Mouse (Mus musculus) thymus, postnatal 25 days (tissue): Measurements from ENCODE around the gene Col5a1.

Source experiments
- DNase-seq: peaks from one replicate; pipeline ENCODE4 v3.0.0; 2022

Col5a1 gene

DNA sequence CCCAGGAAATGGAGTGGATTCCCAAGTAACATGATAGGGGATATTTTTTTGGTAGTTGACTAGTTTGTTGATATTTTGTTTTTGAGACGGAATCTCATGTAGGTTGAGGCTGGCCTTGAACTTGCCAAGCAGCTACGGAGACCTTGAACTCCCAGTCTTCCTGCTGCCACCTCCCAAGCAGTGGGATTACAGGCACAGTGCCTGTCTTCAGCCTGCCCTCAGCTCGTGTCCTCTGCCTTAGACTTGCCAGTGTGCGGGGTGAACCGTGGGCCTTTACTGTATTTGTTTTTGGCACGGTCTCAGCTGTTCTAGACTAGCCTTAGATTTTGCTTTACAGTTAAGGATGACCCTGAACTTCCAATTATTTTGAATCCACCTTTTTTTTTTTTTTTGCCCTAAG, 37.5 kb downstream of the Col5a1 start:
- DNase-seq: no peak

DNA sequence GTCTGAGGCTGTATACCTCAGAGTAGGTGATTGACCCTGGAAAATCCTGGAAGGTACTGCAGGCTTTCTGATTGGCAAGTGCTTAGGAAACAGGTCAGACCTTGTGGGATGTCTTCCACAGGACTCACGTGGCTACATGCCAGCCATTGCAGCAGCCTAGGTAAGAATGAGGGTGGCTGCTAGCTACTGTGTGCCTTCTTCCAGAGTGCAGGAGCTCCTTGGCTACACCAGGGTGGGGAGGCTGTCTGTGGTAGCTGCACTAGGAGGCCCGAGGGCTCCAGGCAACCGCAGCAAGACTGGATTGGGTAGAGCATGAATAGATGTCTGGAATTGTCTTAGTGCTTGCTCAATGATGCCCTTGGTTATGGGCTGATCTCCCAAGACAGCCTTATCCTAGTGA, 38.2 kb downstream of the Col5a1 start:
- DNase-seq: no peak

DNA sequence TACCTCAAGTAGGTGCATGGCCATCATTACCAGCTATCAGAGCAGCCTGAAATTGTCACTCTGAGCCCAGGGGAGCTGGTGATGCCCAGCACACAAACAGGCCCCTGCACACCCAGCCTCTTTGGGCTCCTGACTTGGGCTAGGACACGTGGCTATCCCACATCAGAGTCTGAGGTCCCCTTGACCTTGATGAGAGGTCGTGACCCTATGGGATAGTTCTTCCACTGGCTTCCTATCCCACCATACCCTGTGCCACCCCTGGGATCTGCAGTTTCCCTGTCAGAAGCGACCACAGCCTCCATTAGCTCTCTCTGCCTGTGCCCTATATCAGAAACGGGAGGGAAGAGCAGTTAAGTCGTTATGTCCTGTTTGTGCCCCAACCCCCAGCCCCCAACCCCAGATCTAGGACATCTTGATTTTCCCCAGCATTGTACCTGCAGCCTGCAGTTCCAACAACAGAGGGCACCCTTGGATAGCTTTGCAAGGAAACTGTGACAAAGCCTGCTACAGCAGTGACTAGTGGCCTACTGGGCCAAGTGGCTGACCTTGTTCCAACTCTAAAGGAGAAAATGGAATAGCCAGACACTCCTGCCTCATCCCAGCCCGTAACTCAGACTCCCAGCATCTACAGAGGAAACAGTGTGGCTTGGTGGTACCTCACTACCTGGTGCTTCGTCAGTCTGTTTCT, 40.4 kb downstream of the Col5a1 start:
- DNase-seq: peak; percentile 2

DNA sequence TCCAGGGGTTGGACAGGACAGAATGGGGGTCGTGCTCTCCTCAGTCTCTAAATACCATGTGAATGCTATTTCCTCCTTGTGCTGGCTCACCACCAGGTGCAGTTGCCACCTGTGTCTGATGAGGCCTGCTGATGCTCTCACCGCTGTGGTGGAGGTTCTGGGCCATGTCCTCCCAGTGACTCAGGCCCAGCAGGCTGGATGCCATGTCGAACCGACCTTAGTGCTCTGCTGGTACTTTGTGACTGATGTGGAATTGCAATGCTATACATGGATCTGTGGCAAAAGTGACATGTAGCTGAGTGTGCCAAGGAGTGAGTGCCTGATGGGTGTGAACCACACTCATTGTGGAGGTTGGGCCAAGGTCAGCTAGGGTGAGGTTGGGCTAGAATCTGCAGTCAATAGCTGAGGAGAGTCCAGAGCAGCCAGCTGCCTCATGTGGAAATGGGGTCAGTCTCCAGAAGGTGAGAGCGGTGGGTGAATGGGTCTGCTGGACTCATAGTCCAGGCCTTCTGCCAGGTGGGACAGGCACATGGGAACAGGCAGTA, 44.3 kb downstream of the Col5a1 start:
- no peak for DNase-seq

DNA sequence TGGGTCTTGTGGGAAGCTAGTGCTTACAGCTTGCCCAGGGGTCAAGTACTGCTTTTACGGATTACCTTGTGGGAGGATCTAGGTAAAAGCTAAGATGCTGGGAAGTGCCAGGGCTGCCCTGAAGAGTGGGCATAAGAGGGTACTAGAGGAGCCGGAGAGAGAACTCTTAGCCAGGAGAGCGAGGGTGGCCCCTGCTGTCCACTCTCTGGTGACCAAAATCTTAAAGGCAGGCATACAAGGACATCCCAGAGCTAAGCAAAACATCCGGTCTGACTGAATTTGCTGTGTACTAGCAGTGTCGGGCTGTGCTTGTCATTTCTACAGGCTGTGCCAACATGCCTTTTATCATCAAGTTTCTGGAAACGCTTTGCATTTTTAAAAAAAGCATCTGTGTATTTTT, 44.9 kb downstream of the Col5a1 start:
- no peak for DNase-seq

DNA sequence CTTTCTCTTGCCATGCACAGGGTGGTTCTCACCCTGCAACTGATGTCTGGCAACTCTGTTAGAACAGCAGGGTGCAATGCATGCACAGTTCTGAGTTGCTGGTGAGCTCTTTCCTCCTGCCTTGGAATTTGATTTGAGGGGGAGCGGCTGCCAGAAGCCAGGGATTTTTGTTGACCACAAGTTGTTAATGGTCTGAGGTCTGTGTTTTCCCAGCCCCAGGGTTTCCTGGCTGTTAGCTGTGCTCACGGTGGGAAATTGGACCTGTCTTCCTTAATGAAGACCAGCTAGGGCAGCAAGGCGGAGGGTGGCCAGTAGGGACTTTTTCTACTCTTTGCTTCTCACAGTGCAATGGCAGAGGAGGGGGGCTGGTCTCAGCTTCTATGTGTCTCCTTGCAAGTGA, 45.7 kb downstream of the Col5a1 start:
- no peak for DNase-seq

DNA sequence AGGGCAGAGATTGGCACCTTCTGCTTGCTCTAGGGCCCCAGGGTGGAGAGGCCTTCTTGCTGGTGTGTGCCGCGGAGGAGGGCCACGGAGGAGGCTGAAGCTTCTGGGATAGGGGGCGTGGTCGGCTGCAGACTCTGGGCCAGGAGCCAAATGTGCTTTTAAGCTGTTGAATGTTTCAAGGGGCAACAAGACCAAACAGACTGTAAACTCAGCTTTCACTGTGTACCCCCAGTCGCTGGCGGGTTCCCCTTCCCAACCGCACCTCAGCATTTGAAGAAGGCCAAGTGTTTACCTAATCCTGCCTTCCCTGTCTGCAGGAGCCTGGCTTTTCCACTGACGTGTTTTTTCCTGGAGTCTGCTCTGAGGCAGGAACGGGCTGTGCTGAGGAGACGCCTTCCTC, 48.0 kb downstream of the Col5a1 start:
- no peak for DNase-seq

DNA sequence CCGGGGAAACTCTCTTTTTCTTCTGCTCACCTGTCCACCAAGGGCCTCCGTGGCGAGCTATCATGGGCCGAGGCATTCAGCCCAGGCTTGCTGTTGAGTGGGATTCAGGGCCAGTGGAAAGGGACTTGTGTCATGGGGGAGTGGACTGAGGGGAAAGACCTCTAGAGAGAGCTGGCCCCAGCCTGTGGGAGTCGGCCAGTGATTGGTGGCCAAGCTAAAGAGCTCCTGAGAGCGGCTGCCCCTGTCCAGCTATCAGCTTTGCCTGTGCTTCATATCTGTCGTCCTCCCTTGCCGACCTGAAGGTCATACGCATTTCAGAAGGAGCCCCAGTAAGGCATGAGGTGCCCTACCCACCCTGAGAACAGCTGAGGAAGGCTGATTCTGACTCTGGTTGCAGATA, 48.6 kb downstream of the Col5a1 start:
- no peak for DNase-seq

DNA sequence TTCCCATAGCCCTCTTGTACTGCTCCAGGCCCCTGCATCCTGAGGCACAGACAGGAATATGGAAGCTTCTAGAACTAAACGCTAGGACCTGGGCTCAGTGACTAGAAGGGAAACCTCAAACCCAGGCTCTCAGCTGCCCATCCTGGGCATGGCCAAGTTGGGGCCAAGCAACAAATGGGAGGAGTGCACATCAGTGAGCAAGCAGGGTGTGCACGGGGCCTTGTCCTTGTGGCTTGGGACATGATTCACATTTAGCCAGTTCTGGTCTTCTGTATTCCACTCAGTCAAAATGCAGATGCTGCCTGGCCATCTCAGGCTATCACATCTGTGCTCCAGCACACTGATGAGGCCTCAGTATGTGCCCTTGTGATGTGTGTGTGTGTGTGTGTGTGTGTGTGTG, 49.2 kb downstream of the Col5a1 start:
- no peak for DNase-seq

DNA sequence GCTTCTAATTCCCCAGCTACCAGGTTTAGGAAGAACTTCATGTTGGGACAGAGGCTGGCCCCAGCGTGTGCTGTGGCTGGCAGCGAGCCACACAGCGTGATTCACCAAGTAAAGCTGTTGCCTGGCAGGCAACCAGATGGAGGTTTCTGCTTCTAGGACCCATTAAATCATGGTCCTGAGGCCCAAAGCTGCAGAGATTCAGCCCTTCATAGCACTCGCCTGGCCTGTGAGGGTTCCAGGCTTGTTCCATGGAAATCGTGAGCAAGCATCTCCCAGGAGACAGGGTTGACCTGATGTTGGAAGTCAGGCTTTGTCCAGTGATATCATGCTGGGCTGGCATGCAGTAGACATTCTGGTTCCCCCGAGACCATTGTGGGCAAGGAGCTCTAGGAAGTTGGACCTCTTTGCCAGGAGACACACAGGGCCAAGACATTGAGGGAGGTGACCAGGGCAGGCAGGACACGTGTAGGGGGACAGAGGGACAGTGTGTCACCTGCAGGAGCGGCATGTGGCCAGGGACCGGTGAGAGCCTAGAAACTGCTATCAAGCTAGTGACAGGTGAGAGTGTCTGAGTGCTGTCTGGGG, 50.5 kb downstream of the Col5a1 start:
- DNase-seq: no peak

DNA sequence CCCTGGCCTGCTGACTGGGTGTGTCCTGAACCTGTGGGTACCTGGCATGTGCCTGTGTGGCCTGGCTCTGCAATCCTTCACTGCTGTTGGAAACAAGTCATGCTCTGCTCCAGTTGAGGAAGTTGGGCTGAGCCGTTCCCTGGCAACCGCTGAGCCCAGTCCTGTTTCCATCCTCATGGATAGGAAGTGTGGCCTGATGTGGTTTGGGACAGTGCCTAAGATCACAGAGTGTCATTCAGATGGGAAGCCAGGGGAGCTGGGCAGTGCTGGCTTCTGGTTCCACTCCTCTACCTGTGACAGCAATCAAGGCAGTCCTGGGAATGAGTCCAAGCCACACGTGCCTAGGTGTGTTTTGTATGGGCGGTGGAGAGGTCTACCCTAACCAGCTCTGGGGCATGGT, 53.2 kb downstream of the Col5a1 start:
- DNase-seq: no peak

DNA sequence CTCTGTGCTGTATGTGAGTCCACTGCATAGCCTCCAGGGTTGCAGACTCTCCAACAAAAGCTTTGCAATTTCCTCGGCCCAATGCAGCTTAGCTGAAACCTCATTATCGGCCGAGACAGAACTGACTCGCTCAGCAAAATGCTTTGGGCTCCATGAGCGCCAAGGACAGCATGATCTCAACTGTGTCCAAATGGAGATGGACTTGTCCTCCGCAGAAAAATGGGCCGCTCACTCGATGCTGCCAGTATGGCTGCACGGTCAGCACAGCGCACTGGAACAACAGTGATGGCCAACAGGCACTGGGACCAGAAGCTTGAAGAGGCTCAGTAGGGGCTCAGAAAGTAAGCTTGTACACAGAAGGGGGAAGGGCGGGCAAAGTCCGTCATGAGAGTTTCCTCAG, 53.9 kb downstream of the Col5a1 start:
- DNase-seq: no peak

DNA sequence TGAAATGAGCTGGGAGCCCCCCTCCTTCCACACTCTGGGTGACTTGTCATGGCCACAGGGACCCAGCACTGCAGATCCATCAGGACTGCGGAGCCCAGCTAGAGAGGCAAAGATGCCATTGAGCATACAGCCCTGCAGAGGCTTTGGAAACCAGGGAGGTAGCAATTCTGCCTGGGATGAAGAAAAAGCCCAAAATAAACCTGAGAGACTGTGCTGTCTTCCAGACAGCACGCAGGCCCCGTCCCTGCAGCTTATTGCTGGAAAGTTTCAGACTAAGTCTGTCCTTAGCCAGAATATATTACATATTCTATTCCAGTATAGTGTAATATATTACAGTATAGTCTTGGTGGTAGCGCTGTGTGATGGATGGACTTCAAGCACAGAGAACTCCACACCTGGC, 61.0 kb downstream of the Col5a1 start:
- DNase-seq: no peak

DNA sequence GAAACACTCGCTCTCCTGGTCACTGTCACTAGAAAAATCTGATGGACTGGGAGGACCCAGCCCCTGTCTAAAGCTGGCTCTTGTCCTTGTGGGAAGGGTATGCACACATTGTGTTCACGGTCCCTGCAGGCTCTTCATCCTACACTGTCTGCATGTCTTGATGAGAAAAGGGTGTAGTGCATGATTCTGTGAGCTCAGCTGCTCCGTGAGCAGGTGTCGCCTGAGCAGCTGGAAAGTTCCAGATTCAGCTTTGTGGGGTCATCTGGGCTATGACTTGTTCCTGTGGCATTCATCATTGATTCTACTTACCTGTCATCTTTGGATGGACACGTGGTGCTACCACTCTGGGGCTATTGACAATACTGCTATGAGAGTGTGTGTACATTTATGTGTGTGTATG, 61.7 kb downstream of the Col5a1 start:
- DNase-seq: no peak

DNA sequence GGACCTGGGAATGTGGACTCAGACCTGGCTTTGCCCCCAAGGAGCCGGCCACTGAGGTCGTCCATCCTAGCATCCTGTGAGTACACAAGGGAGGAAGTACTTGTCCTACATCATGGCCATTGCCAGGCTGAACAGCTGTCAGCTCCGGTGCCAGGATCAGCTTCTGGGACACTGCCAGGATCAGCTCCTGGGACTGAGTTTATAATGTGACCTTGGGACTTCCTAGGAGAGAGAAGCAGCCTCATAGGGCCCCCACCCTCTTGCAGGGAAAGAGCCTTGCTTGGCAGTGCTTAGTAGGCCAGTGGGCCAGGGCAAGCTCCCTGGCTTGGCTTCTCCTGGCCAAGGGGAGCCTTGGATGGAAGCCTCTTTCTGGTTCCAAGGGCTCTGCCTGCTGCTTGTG, 67.6 kb downstream of the Col5a1 start:
- DNase-seq: no peak

DNA sequence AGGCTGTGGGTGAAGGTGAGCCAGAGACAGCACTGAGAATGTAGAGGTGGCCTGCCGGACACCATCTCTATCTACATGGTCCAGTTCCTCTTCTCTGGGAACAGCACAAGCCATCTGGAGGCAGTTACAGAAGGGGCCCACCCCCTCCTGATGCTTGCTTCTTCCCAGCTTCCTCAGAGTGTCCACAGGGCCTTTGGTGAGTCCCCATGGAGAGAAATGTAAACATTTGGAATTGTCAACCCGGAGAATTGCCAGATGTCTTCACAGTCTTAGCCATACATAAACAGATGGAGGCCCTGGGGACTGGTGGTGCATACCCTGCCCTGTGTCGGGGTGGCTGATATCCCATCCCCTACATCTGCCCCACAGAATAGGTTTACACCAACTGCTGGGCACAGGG, 68.7 kb downstream of the Col5a1 start:
- no peak for DNase-seq

DNA sequence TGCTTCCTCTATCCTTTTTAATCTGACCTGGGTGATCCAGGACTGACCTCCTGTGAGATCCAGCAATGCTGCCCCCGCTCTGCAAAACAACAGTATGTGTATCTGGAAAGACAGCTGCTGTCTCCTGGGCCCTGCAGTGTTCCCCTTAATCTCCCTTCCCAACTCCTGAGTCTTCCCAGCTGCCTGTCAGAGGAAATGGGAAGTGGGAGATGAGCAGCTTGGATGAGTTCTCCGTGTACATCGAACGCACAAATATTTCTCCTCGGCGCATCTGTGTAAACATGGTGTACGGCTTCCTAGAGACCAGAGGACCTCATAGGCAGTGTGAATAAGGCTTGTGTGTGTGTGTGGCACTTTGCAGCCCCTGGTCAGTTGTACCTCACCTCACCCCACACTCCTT, 70.5 kb downstream of the Col5a1 start:
- no peak for DNase-seq

DNA sequence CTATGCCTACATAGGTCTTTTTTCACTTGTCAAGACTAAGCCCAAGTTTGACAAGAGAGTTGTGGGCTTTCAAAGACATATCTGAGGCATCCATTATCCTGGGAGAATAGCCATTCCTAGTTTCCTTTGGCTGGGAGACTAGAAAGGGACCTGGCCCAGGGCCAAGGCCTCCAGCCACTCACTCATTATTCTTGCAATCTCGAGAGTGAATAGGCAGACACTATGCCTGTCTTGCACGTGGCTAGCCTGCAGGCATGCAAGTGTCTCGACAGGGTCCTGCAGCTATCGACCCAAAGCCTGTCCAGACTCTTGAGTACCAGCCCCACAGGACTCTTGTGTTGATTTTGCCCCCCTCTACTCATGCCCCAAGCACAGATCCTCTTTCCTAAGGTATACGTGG, 71.0 kb downstream of the Col5a1 start:
- no peak for DNase-seq

DNA sequence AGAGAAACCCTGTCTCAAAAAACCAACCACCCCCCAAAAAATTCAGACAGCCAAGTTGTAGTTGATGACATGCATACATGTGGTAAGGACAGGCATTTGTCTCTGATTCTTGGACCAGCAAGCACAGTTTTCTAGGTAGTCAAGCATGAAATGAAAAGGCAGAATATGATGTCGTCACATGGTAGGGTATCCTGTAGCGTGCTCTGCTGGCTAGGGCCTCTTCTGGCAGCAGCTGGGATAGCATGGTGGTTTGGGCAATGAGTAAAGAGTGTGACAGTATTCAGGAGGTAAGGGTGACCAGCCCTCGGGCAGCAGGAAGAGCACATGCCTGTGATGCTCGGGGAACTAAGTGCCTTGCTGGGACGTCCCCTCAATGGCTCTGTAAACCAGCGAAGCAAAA, 73.0 kb downstream of the Col5a1 start:
- no peak for DNase-seq

DNA sequence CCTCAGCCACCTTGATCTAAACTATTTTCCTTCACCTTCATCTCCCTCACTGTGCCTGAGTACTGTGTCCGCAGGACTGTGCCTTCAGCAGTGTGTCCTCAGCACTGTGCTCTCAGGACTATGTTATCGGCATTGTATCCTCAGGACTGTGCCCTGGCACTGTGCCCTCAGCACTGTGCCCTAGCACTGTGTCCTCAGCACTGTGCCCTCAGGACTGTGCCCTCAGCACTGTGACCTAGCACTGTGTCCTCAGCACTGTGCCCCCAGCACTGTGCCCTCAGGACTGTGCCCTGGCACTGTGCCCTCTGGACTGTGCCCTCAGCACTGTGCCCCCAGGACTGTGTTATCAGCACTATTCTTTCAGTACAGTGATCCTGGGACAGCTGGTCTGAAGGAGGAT, 75.0 kb downstream of the Col5a1 start:
- DNase-seq: no peak

DNA sequence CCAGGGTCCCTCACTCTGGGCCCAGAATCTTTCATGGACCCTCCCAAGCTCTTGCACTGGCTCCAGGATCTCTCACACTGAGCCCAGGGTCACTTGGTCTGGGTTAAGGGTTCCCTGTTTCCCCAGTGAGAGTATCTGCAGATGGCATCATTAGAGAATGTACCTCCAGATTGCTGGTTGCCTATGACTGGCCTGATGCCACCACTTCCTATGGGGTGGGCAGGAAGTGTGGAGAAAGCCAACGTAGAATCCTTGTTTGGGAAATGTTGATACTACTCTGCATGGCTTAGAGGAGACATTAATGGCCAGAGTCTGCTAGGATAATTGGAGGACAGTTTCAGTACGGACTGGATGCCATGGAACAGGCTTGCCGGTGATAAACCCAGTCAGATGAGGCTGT, 76.2 kb downstream of the Col5a1 start:
- DNase-seq: no peak

DNA sequence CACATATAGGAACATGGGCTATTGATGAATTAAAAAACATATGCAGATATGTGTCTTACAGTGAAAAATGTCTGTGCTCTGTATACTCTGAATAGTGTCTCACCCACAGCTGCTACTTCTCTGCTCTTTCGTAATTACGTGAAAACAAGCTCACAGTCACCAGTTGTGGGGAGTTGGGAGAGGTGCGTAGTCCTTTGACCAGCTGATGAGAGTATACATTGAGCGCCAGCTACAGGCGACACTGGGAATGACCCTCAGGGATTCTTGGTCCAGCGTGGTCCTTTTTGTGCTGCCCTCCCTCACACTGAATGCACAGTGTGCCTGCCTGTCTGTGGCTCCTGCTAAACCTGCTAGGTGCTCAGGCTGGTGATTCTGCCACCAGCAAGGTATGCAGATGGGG, 82.9 kb downstream of the Col5a1 start:
- peak; percentile 4 for DNase-seq

DNA sequence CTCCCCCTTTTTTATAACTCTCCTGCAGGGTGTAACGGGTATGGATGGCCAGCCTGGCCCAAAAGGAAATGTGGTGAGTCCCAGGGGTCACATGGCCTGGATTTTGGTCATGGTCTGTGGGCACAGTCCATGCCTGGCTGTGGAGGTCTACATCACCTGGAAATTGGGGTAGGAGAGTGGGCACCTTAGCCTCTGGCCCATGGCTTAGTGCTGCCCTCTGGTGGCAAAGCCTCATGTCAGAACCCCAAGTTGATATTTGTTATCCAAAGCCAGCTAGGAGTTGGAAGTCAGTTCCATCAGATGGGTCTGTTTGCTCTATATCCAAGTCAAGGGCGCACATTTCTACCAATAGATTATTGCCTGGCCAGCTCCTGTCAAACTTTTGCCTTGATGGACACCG, 87.6 kb downstream of the Col5a1 start:
- peak; percentile 43 for DNase-seq

DNA sequence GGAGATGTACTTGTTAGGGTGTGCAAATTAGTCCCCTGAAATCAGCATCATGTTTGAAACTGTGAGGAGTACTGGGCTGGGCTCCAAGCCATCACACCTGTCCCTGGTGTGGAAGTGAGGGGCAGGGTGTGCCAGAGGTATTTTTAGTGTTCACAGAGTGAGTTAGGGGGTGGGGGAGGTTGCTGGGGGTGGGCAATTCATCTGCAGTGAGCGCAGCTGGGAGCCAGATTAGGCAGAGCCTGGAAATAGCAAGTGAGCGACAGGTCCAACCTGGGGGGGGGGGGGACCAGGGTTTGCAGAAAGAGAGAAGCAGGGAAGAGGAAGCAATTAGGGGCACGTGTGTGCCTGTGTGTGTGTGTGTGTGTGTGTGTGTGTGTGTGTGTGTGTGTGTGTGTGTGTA, 89.6 kb downstream of the Col5a1 start:
- no peak for DNase-seq

DNA sequence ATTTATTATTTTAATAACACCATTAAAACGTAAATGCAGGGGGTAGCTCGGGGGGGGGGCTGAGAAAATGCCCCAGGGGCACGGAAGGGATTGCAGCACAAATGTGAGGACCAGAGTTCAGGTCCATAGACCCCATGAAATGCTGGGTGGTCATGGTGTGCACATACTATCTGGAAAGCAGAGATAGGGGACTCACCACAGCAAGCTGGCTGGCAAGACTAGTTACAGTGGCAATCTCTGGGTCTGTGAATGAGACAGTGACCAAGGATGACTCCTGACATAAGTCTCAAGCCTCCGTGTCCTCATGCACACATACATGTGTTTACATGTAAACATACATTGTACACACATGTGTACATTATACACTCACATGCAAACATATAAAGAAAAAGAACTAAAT, 90.3 kb downstream of the Col5a1 start:
- no peak for DNase-seq
